Mouse (Mus musculus): Measurements from ENCODE around the gene Hist1h4a. TPM values are rescaled to one million over a fixed set of nuclear protein-coding genes. Genes with fewer than 3 reads are reported as not detected.
A peak's percentile ranks its signal among the peaks of the same experiment; 100 is the strongest.

The Hist1h4a gene
- not detected in 2 replicates for polyA plus RNA-seq (2015; fragmentation: Nextera tagmentation; extraction: Ambion mirVana)

- no peaks in the 10 kb centered on the region for H3K27me3 ChIP-seq (replicated peaks; ENCODE audit: control insufficient read depth, insufficient read depth, low read length)
- H3K27ac ChIP-seq (ENCODE audit: low read depth, low read length), result peak within 1 kb of the TSS; percentile 82
- no peaks in the 10 kb centered on the region for H3K9me3 ChIP-seq (ENCODE audit: control insufficient read depth, low read length)
- peak within 1 kb of the TSS; percentile 63 for H3K9ac ChIP-seq (ENCODE audit: low read depth, low read length)
- H3K4me3 ChIP-seq (ENCODE audit: low read length), result peak within 1 kb of the TSS; percentile 51
- no peaks in the 10 kb centered on the region for H3K36me3 ChIP-seq (ENCODE audit: control insufficient read depth, insufficient read depth, low read length)
- peaks cover 18% of the 10 kb centered on the region for H3K4me1 ChIP-seq (ENCODE audit: control insufficient read depth, insufficient read depth, low read depth, low read length)
- under 1% methylated on average over 62 of the region's 72 CpGs for WGBS
- ATAC-seq, result peak; percentile 84
- H3K4me2 ChIP-seq (ENCODE audit: low read length), result peak within 1 kb of the TSS; percentile 94
These were observed at the start of gene Hist1h4a for GRCm38 (mm10) chr13:23760972-23761864. Hist1h4a (minus strand) TSS chr13:23761230.

DNA sequence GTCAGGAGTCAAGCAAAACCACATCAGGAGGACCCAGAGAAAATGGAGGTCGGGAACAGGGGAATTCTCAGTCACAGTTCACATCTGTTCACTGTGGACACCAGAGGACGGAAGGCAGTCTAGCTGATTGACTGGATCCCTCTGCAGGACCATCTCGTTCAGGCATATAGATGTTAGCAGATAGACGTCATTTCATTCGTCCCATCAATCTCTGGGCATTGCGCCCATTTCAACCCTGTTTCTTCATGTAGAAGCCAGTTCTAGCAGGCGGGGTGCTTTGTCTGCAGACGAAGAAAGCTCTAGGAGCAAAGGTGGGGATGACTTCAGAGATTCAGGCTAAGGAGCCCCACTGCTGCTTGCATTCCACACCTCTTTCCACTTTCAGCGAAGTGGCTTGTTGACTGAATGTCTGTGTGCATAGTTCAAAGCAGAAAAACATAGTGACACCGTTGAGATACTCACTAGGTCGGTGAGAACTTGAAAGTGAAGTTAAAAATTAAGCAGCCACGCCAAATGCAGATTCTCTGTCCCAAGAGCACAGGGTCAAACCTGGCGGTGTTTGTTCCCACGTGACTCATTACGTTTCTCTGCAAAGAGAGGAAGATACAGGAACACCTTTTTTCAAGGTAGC is 45.5 kb upstream of the Hist1h4a start, which contains the start of gene Slc17a2:
Gene Slc17a2 (plus strand): TSS at position 572 of the 631 bp plus-strand sequence.
- no peak for ATAC-seq

DNA sequence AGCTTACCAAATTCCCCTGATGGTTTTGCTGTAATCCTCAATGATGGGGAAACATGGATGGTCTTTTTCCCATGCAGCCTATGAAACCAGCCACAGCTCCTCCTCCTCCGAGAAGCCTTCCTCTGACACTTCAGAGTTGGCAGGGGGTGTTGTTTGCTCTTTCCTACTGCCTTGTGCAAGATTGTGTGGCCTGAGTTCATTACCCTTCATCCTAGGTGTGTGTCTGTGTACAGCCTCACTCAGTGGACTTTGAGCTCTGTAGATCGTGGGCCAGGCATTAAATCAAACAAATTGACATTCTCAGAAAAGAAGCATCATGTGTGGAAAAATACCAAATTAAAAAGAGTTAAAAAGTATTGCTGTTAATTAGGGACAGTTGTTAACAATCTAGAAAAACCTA is 43.5 kb upstream of the Hist1h4a start:
- no peak overlapping the region for H3K4me3 ChIP-seq (ENCODE audit: low read length)
- no peaks in the 10 kb centered on the region for H3K4me1 ChIP-seq (ENCODE audit: control insufficient read depth, insufficient read depth, low read depth, low read length)
- no peaks in the 10 kb centered on the region for H3K9me3 ChIP-seq (ENCODE audit: control insufficient read depth, low read length)
- H3K27me3 ChIP-seq (replicated peaks; ENCODE audit: control insufficient read depth, insufficient read depth, low read length), result no peaks in the 10 kb centered on the region
- no peak overlapping the region for H3K27ac ChIP-seq (ENCODE audit: low read depth, low read length)
- 87% methylated on average over 2 of the region's 2 CpGs for WGBS
- ATAC-seq, result no peak
- H3K9ac ChIP-seq (ENCODE audit: low read depth, low read length), result no peak overlapping the region
- no peaks in the 10 kb centered on the region for H3K36me3 ChIP-seq (ENCODE audit: control insufficient read depth, insufficient read depth, low read length)
- no peak overlapping the region for H3K4me2 ChIP-seq (ENCODE audit: low read length)

More for the DNA sequence above, 45.5 kb upstream of the Hist1h4a start, which contains the start of gene Slc17a2:
- Histone ChIP-seq H3K4me1 (ENCODE audit: control insufficient read depth, insufficient read depth, low read depth, low read length) (no peaks in the 10 kb centered on the region), H3K36me3 (ENCODE audit: control insufficient read depth, insufficient read depth, low read length) (no peaks in the 10 kb centered on the region), H3K9me3 (ENCODE audit: control insufficient read depth, low read length) (no peaks in the 10 kb centered on the region), H3K4me3 (ENCODE audit: low read length) (no peak within 1 kb of the TSS), H3K27me3 (replicated peaks; ENCODE audit: control insufficient read depth, insufficient read depth, low read length) (no peaks in the 10 kb centered on the region), H3K4me2 (ENCODE audit: low read length) (no peak within 1 kb of the TSS), H3K9ac (ENCODE audit: low read depth, low read length) (no peak within 1 kb of the TSS), H3K27ac (ENCODE audit: low read depth, low read length) (no peak within 1 kb of the TSS)
- 90% methylated on average over 15 of the region's 15 CpGs for WGBS

GRCm38 (mm10) chr13:23799405-23799804 is 38.4 kb upstream of the Hist1h4a start:
- H3K27me3 ChIP-seq (replicated peaks; ENCODE audit: control insufficient read depth, insufficient read depth, low read length), result no peaks in the 10 kb centered on the region
- H3K36me3 ChIP-seq (ENCODE audit: control insufficient read depth, insufficient read depth, low read length), result no peaks in the 10 kb centered on the region
- ATAC-seq, result no peak
- H3K4me1 ChIP-seq (ENCODE audit: control insufficient read depth, insufficient read depth, low read depth, low read length), result no peaks in the 10 kb centered on the region
- H3K4me3 ChIP-seq (ENCODE audit: low read length), result no peak overlapping the region
- no peaks in the 10 kb centered on the region for H3K9me3 ChIP-seq (ENCODE audit: control insufficient read depth, low read length)
- no peak overlapping the region for H3K27ac ChIP-seq (ENCODE audit: low read depth, low read length)
- H3K9ac ChIP-seq (ENCODE audit: low read depth, low read length), result no peak overlapping the region
- 84% methylated on average over 5 of the region's 5 CpGs for WGBS
- H3K4me2 ChIP-seq (ENCODE audit: low read length), result no peak overlapping the region

DNA sequence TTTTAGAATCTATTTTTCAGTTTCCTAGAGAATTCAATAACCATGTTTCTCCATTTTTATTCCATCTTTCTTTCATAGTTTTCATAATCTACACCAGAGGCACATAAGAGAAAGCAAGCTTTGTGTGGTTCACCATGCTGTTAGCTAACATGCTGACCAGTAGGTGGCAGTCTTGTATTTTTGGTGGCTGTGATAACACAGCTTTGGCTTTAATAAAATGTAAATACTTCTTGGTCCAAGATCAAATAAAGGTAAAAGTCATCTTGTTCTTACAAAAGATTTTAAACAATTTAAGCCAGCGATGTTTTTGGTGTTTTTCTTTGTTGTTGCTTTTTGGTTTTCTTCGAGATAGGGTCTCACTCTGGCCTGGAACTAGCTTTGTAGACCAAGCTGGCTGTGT is 31.5 kb upstream of the Hist1h4a start:
- WGBS, result 44% methylated on average over 2 of the region's 2 CpGs
- no peaks in the 10 kb centered on the region for H3K36me3 ChIP-seq (ENCODE audit: control insufficient read depth, insufficient read depth, low read length)
- ATAC-seq, result peak; percentile 73; the same call in 1 of the 2 replicates

DNA sequence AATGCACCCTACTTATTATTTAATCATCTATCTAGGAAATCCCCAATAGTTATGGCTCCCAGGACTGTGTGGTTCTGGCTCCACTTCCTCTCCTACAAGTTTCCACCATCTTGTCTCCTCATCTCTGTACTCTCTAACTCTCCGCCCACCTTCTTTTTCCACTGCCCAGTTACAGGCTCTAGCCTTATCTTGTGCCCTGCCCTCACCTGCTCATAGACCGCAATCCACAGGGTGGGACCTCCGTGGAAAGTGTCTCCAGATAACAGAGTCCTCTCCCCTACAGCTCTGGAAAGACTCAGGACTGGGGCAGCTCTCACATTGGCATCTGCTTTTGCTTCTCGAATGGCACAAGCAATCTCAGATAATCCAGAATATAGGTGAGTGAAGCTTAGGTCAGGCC is 18.0 kb upstream of the Hist1h4a start:
- H3K27me3 ChIP-seq (replicated peaks; ENCODE audit: control insufficient read depth, insufficient read depth, low read length), result no peaks in the 10 kb centered on the region
- H3K36me3 ChIP-seq (ENCODE audit: control insufficient read depth, insufficient read depth, low read length), result no peaks in the 10 kb centered on the region
- no peaks in the 10 kb centered on the region for H3K9me3 ChIP-seq (ENCODE audit: control insufficient read depth, low read length)
- 93% methylated on average over 4 of the region's 4 CpGs for WGBS
- ATAC-seq, result no peak
- H3K4me2 ChIP-seq (ENCODE audit: low read length), result no peak overlapping the region
- H3K27ac ChIP-seq (ENCODE audit: low read depth, low read length), result no peak overlapping the region
- no peak overlapping the region for H3K4me3 ChIP-seq (ENCODE audit: low read length)
- no peak overlapping the region for H3K9ac ChIP-seq (ENCODE audit: low read depth, low read length)
- H3K4me1 ChIP-seq (ENCODE audit: control insufficient read depth, insufficient read depth, low read depth, low read length), result no peaks in the 10 kb centered on the region

More for the DNA sequence above, 31.5 kb upstream of the Hist1h4a start:
- Histone ChIP-seq H3K9me3 (ENCODE audit: control insufficient read depth, low read length) (no peaks in the 10 kb centered on the region), H3K27me3 (replicated peaks; ENCODE audit: control insufficient read depth, insufficient read depth, low read length) (no peaks in the 10 kb centered on the region), H3K27ac (ENCODE audit: low read depth, low read length) (no peak overlapping the region), H3K4me2 (ENCODE audit: low read length) (no peak overlapping the region), H3K9ac (ENCODE audit: low read depth, low read length) (no peak overlapping the region), H3K4me3 (ENCODE audit: low read length) (no peak overlapping the region), H3K4me1 (ENCODE audit: control insufficient read depth, insufficient read depth, low read depth, low read length) (no peaks in the 10 kb centered on the region)

- no peaks in the 10 kb centered on the region for H3K27me3 ChIP-seq (replicated peaks; ENCODE audit: control insufficient read depth, insufficient read depth, low read length)
- no peak overlapping the region for H3K4me2 ChIP-seq (ENCODE audit: low read length)
- 94% methylated on average over 7 of the region's 7 CpGs for WGBS
- H3K4me1 ChIP-seq (ENCODE audit: control insufficient read depth, insufficient read depth, low read depth, low read length), result no peaks in the 10 kb centered on the region
- no peak for ATAC-seq
- no peaks in the 10 kb centered on the region for H3K36me3 ChIP-seq (ENCODE audit: control insufficient read depth, insufficient read depth, low read length)
- H3K4me3 ChIP-seq (ENCODE audit: low read length), result no peak overlapping the region
- H3K9me3 ChIP-seq (ENCODE audit: control insufficient read depth, low read length), result no peaks in the 10 kb centered on the region
- no peak overlapping the region for H3K9ac ChIP-seq (ENCODE audit: low read depth, low read length)
- no peak overlapping the region for H3K27ac ChIP-seq (ENCODE audit: low read depth, low read length)
These were observed 17.3 kb upstream of the Hist1h4a start for GRCm38 (mm10) chr13:23778339-23778738.

GRCm38 (mm10) chr13:23772561-23773313 is 11.7 kb upstream of the Hist1h4a start:
- WGBS, result 25% methylated on average over 21 of the region's 21 CpGs
- Histone ChIP-seq H3K27me3 (replicated peaks; ENCODE audit: control insufficient read depth, insufficient read depth, low read length) (no peaks in the 10 kb centered on the region), H3K4me1 (ENCODE audit: control insufficient read depth, insufficient read depth, low read depth, low read length) (peaks cover 3% of the 10 kb centered on the region; the same call in 1 of the 2 replicates), H3K4me2 (ENCODE audit: low read length) (peak overlapping the region; percentile 52), H3K4me3 (ENCODE audit: low read length) (peak overlapping the region; percentile 17; the same call in 1 of the 2 replicates), H3K27ac (ENCODE audit: low read depth, low read length) (no peak overlapping the region), H3K9ac (ENCODE audit: low read depth, low read length) (no peak overlapping the region), H3K36me3 (ENCODE audit: control insufficient read depth, insufficient read depth, low read length) (no peaks in the 10 kb centered on the region), H3K9me3 (ENCODE audit: control insufficient read depth, low read length) (no peaks in the 10 kb centered on the region)
- peak; percentile 92 for ATAC-seq

All from hindbrain, embryonic 16.5 days (tissue).